Mouse (Mus musculus): ENCODE measurements around the gene Fam193a.

Fam193a gene

GRCm38 (mm10) chr5:34381700-34382099, 12.0 kb downstream of the Fam193a start:
- in situ Hi-C loops (cut with MboI) = no loop called here

- in situ Hi-C loops (cut with MboI) = no loop called here
Observed at GRCm38 (mm10) chr5:34385616-34386015, 15.9 kb downstream of the Fam193a start.

- in situ Hi-C loops (cut with MboI) = no loop called here
Observed at GRCm38 (mm10) chr5:34386744-34387143, 17.0 kb downstream of the Fam193a start.

GRCm38 (mm10) chr5:34393251-34393650, 23.5 kb downstream of the Fam193a start:
- in situ Hi-C loops (cut with MboI) = no loop called here

GRCm38 (mm10) chr5:34395347-34395746, 25.6 kb downstream of the Fam193a start:
- in situ Hi-C loops (cut with MboI) = no loop called here

GRCm38 (mm10) chr5:34395850-34396540, 26.3 kb downstream of the Fam193a start:
- in situ Hi-C loops (cut with MboI) = no loop called here

GRCm38 (mm10) chr5:34397866-34398265, 28.1 kb downstream of the Fam193a start:
- in situ Hi-C loops (cut with MboI) = no loop called here

GRCm38 (mm10) chr5:34398326-34398725, 28.6 kb downstream of the Fam193a start:
- in situ Hi-C loops (cut with MboI) = no loop called here

GRCm38 (mm10) chr5:34407366-34407918, 37.7 kb downstream of the Fam193a start:
- in situ Hi-C loops (cut with MboI) = no loop called here

- in situ Hi-C loops (cut with MboI) = no loop called here
Observed at GRCm38 (mm10) chr5:34409002-34409401, 39.3 kb downstream of the Fam193a start.

GRCm38 (mm10) chr5:34410819-34411218, 41.1 kb downstream of the Fam193a start:
- in situ Hi-C loops (cut with MboI) = no loop called here

- in situ Hi-C loops (cut with MboI) = no loop called here
Observed at GRCm38 (mm10) chr5:34413921-34414320, 44.2 kb downstream of the Fam193a start.

GRCm38 (mm10) chr5:34417251-34418008, 47.7 kb downstream of the Fam193a start:
- in situ Hi-C loops (cut with MboI) = no loop called here

- in situ Hi-C loops (cut with MboI) = no loop called here
Observed at GRCm38 (mm10) chr5:34419188-34419587, 49.5 kb downstream of the Fam193a start.

- in situ Hi-C loops (cut with MboI) = no loop called here
Observed at GRCm38 (mm10) chr5:34430776-34431175, 61.0 kb downstream of the Fam193a start.

GRCm38 (mm10) chr5:34433786-34434185, 64.1 kb downstream of the Fam193a start:
- in situ Hi-C loops (cut with MboI) = no loop called here

- in situ Hi-C loops (cut with MboI) = no loop called here
Observed at GRCm38 (mm10) chr5:34434241-34434640, 64.5 kb downstream of the Fam193a start.

- in situ Hi-C loops (cut with MboI) = no loop called here
Observed at GRCm38 (mm10) chr5:34438052-34438451, 68.3 kb downstream of the Fam193a start.

GRCm38 (mm10) chr5:34438659-34439058, 68.9 kb downstream of the Fam193a start:
- in situ Hi-C loops (cut with MboI) = no loop called here

- in situ Hi-C loops (cut with MboI) = no loop called here
Observed at GRCm38 (mm10) chr5:34439768-34440167, 70.0 kb downstream of the Fam193a start.

- in situ Hi-C loops (cut with MboI) = no loop called here
Observed at GRCm38 (mm10) chr5:34441797-34442196, 72.1 kb downstream of the Fam193a start.

- in situ Hi-C loops (cut with MboI) = no loop called here
Observed at GRCm38 (mm10) chr5:34446207-34446606, 76.5 kb downstream of the Fam193a start.

- in situ Hi-C loops (cut with MboI) = no loop called here
Observed at GRCm38 (mm10) chr5:34458994-34459393, 89.3 kb downstream of the Fam193a start.

Measured in mature B cell (primary cell).